Mouse (Mus musculus) bone marrow, adult 2 months (tissue): ENCODE results near the gene Tmpo. TPM values are rescaled to one million over a fixed set of nuclear protein-coding genes. Genes with fewer than 3 reads are reported as not detected.

Experiments used
- H3K27ac ChIP-seq: fragments of 200-500 bp; 2 replicates; pipeline ENCODE4 v1.5.1; 2012; ENCODE audit warnings: low read depth, mild to moderate bottlenecking, control low read depth, inconsistent platforms, low read length; ENCODE audit not compliant: control insufficient read depth, poor library complexity, insufficient read depth
- H3K4me1 ChIP-seq: fragments of 200-500 bp; 2 replicates; pipeline ENCODE4 v1.6.1; 2011; ENCODE audit warnings: low read length; ENCODE audit not compliant: control insufficient read depth, insufficient read depth
- H3K4me3 ChIP-seq: fragments of 200-500 bp; replicated peaks from 2 replicates; pipeline ENCODE3; 2011; ENCODE audit warnings: mild to moderate bottlenecking, low read depth, low read length, control low read depth; ENCODE audit not compliant: control insufficient read depth
- CTCF ChIP-seq: fragments of 200-500 bp; IDR thresholded peaks from 2 replicates; pipeline ENCODE4 v1.5.1; 2011; ENCODE audit warnings: low read length, control low read depth; ENCODE audit not compliant: control insufficient read depth, insufficient read depth
- POLR2A ChIP-seq: fragments of 200-500 bp; IDR thresholded peaks from 2 replicates; pipeline ENCODE4 v1.6.1; 2011; ENCODE audit warnings: low read depth, mild to moderate bottlenecking, control low read depth, low read length, borderline replicate concordance; ENCODE audit not compliant: control insufficient read depth
- WGBS: fragments of 180-500 bp; shearing (Covaris S2); methylation state at CpG from one replicate; pipeline ENCODE4 v1.1.7; 2018; 5-methylcytosine and 5-hydroxymethylcytosine counted together
- polyA plus RNA-seq: library from polyadenylated mRNA; stranded (reverse); fragments of >200 nt; gene quantifications from 2 replicates; pipeline ENCODE4 v1.2.4, GENCODE M21; 2011; ENCODE audit warnings: low replicate concordance; ENCODE audit not compliant: missing spikeins, insufficient read depth, insufficient read length

Gene Tmpo
- polyA plus RNA-seq, 1 experiment: 212 TPM

DNA sequence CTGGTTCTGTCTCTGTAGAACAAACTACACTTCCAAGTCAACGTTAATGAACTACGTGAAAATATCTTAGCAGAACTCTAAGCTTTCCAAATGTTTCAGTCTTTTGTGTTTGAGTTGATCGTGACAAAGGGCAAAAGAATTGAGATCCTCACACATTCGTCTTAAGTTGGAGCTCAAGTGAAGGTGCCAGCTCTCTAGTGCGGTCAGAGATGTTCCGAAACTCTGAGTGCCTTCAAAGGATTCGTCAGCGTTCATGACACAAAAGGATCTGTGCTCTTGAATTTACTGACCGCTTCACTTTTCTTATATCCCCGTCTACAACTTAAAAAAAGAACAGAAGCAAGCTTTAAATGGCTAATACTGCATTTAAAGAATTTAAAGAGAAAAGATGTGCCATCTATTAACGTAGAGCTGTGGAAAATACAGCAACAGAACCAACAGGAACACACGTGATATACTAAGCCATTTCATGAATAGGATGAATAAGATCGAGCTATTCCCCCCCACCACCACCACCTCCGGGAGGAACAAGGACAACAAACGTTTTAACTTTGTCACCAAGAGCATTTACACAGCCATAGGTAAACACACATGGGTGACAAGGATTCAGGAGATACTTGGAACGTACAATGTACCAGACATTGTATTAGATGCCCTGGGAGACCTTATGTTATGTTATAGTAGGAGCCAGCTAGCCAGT is 1.3 kb upstream of the Tmpo start:
- TF ChIP-seq POLR2A (no peak), CTCF (no peak)
- H3K4me1 ChIP-seq: peaks cover 4% of the 10 kb centered on the region
- H3K27ac ChIP-seq: peak overlapping the region; percentile 80
- under 1% methylated on average over 16 of the region's 16 CpGs for WGBS
- H3K4me3 ChIP-seq: peak overlapping the region; percentile 63

DNA sequence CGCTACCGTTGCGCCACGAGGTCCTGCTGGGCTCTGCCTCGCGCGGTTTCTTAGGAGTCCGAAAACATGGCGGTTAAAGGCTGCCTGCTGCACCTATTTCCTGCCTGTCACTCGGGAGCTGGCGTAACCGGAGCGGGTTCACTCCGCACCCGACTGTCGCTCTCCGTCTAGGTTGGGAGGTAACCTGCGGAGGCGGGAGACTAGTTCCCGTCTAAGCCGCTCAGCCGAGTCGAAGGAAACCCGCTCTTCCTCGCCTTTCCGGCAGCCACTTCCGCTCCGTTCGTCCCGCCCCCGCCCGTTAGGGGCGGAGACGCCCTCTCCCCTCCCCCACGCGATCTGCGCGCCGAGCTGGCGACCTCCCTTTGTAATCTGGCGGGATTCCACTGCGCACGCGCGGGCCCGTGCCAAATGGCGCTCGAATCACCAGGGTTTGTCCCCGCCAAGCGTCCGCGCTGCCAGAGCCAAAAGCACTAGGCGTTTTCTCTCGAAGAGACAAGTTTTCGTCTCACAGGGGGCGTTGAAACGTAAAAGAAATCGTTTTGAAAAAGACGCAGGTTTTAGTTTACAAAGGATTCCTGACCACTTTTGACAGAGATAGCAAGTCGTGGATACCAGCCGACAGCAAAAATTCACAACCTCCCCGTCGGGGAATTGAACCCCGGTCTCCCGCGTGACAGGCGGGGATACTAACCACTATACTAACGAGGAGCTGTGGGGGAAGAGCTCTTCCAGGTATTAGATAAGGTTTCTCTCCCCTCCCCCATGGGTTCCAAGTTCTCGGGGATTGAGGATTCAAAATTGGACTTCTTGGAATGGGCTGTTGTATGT is 560 bp upstream of the Tmpo start:
- H3K4me1 ChIP-seq: peaks cover 3% of the 10 kb centered on the region
- WGBS: under 1% methylated on average over 69 of the region's 69 CpGs
- peak; percentile 3; the same call in 1 of the 2 replicates for TF ChIP-seq CTCF
- peak; percentile 97 for TF ChIP-seq POLR2A

DNA sequence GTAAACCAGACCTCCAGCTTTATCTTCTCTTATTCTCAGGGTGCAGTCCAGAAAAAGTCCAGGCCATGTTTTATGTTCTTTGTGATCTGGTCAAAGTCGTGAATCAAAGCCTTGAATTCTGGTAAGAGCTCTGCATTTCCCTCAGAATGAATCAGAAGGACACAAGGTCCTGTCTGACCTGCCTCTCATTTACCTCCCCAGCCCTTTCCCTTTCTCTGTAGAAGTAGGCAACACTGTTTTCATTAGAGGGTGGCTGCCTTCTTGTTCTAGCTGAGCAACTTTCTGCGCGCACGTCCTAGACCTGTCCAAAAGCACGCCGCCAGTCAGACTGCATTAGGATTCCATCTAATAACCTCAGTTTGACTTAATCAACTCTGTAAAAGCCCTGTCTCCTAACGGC is 814 bp downstream of the Tmpo start:
- Histone ChIP-seq H3K4me1 (peaks cover 3% of the 10 kb centered on the region), H3K4me3 (peak overlapping the region; percentile 3), H3K27ac (peak overlapping the region; percentile 11; the same call in 1 of the 2 replicates)
- TF ChIP-seq POLR2A: no peak
- TF ChIP-seq CTCF: no peak
- 68% methylated on average over 7 of the region's 7 CpGs for WGBS

More for the DNA sequence above, 560 bp upstream of the Tmpo start:
- H3K27ac ChIP-seq: peak overlapping the region; percentile 94
- peak overlapping the region; percentile 63 for H3K4me3 ChIP-seq

DNA sequence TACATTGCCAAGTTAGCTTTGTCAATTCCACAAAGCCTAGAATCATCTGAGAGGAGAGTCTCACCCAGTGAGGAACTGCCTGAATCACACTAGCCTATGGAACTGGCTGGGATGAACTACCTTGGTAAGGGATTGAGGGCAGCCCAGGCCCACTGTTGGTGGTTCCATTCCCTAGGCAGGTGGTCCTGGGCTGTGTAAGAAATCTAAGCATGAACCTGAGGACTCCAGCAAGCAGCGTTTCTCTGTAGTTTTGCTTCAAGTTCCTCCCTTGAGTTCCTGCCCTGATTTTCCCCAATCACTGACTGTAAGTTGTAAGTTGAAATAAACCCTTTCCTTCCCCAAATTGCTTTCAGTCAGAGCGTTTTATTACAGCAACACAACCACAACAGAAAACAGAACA is 1.3 kb downstream of the Tmpo start:
- WGBS: 7% methylated on average over 2 of the region's 2 CpGs
- TF ChIP-seq POLR2A (no peak), CTCF (no peak)
- Histone ChIP-seq H3K4me1 (peaks cover 3% of the 10 kb centered on the region), H3K4me3 (peak overlapping the region; percentile 42), H3K27ac (peak overlapping the region; percentile 88)

DNA sequence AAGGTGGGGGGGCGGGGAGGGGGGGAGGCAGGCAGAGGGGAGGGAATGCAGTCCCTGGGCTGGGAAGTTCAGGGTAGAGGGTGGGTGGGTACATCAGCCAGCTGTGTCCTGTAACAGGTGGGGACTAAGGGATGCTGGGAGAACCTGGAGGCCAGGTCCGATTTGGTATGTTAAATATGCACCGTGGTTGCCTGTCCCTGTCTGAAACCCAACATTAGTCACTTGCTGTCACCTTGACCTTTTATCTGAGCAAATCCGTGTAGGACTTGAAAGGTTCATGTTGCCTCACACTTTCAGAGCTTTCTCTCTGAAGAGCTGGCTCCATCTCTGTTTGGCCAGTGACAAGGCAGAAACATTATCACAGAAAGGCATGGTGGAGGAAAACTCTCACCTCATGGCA is 3.9 kb downstream of the Tmpo start:
- Histone ChIP-seq H3K27ac (no peak overlapping the region), H3K4me1 (peaks cover 1% of the 10 kb centered on the region; the same call in 1 of the 2 replicates), H3K4me3 (no peak overlapping the region)
- WGBS: 68% methylated on average over 4 of the region's 4 CpGs
- no peak for TF ChIP-seq POLR2A
- TF ChIP-seq CTCF: no peak

DNA sequence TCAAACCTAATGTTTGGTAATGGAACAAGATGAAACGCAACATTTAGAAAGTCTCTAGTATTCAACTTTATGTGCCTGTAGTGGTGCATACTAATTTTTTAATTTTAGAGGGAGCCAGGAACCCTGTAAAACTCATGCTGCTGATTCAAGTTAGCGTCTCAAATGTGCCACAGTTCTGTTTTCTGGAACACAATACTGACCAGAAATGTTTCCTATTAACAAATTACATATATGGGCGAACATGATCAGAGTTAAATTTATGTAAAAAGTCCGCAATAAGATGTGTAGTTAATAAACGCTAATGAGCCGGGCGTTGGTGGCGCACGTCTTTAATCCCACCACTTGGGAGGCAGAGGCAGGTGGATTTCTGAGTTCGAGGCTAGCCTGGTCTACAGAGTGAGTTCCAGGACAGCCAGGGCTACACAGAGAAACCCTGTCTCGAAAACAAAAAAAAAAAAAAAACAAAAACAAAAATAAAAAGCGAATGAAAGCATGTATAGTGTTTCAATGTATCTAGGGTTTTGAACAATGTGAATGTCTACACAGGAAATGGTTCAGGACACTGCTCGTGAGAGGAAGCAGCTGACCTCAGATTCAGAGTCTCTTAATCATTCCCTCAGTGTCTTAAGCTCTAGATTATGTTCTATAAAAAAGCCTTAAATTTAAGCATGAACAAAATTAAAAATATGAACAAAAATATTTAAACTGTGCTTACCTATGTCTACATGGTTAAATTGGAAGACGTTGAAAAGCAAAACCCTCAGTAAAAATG is 8.6 kb downstream of the Tmpo start:
- H3K4me3 ChIP-seq: no peak overlapping the region
- TF ChIP-seq CTCF (no peak), POLR2A (no peak)
- H3K27ac ChIP-seq: no peak overlapping the region
- no peaks in the 10 kb centered on the region; the same call in 1 of the 2 replicates for H3K4me1 ChIP-seq
- 55% methylated on average over 14 of the region's 14 CpGs for WGBS

DNA sequence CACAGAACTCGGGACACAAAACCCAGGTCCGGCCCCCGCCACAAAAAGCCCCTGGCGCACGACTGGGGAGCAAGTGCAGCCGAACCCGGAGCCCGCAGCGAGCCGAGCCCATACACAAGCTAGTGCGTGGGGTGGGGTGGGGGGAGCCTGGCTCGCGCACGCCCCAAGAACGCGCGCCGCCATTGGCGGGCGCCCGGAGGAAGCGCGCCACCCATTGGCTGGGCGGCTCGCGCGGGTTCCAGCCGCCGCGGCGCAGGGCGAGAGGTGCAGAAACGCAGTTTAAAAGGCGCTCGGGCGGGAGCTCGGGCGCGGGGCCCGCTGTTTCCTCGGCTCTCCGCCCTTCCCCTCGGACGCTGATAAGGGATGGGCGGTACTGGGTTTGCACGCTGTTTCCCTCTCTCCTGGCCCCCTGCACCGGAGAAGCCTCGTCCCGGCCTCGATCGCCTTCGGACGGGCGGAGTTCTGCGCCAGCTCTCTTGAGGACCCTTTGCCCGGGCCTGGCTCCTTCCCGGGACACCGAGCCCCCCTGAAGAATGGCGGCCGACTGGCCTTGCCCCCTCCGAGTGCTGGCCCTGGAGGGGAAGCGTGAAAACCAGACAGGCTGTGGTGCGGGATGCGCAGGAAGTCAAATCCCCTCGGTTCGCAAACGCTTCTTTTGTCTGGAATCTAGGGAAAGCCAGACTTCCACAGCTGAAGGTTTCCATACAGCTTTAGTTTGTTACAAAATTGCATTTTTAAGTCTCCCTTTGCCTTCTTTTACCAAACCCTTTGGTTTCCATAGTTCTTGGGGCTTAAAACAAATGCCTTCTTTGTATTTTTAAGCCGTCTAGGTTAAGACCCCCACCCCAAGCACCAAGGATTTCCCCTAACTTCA is 9.4 kb downstream of the Tmpo start:
- H3K27ac ChIP-seq: peak overlapping the region; percentile 98
- H3K4me3 ChIP-seq: peak overlapping the region; percentile 97
- TF ChIP-seq POLR2A: peak; percentile 95
- TF ChIP-seq CTCF: no peak
- under 1% methylated on average over 68 of the region's 68 CpGs for WGBS
- H3K4me1 ChIP-seq: no peaks in the 10 kb centered on the region; the same call in 1 of the 2 replicates
